ENCODE assay signal across 17 mouse cellular contexts in the genomic region with DNA sequence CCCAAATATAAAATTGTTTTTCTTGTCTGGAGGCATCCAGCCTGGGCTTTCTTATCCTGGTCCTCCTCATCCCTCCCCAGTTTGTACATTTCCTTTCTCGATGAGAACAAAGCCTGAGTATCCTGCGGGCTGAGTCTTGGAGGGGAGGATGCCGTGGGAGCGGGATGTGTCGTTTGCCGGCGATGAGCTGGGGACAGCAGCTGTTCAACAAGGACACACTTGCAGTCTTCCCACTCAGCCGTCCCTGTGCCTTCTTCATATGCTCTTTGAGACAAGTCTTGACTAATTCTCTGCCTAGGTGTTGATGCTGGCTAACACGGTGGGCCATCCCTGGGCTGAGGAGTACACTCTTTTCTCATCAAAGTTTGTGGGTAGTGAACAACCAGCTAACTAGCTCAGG. TPM values are rescaled to one million over a fixed set of nuclear protein-coding genes. Genes with fewer than 3 reads are reported as not detected.
DNase-seq lines count a peak whose midpoint lies in the region; ATAC-seq lines count a peak whose summit lies in the region.
"Had no signal": no experiment of that assay in that cellular context is flagged by ENCODE, and none has a peak within 500 bp of the region (broad histone marks: within the 10 kb centered on the region; RNA-seq: fewer than 3 reads in every experiment).

No protein-coding gene starts in this region.

- H3K4me3 ChIP-seq in kidney, embryonic 15.5 days (replicated peaks) = no peak overlapping the region
- no peak overlapping the region for H3K4me3 ChIP-seq in midbrain, embryonic 10.5 days
- H3K4me3 ChIP-seq in midbrain, embryonic 15.5 days = no peak overlapping the region
- no peak overlapping the region for H3K4me3 ChIP-seq in liver, embryonic 15.5 days (replicated peaks)
- H3K4me3 ChIP-seq: embryonic facial prominence, embryonic 13.5 days; gastrocnemius, adult 2 months had no signal

- ATAC-seq in kidney, embryonic 15.5 days (replicated peaks; ENCODE audit: low FRiP score) = 0 out of 2 replicates have a peak, but pooled peaks have one; percentile 36
- ATAC-seq in midbrain, embryonic 15.5 days (replicated peaks) = no peak
- ATAC-seq in liver, embryonic 15.5 days (ENCODE audit: insufficient read depth) = no peak
- ATAC-seq: intestine, postnatal 0 days had no signal

- no peak for DNase-seq in kidney, postnatal 36 days
- DNase-seq in midbrain, embryonic 10.5 days (ENCODE audit: low spot score) = peak; percentile 11
- DNase-seq in left cerebral cortex, postnatal 14 days (ENCODE audit: low spot score in 2 of 2) = peak; percentile 35 to 46
- no peak for DNase-seq in thymus, postnatal 25 days
- DNase-seq: adrenal gland, adult 8-10 months; cerebellum, adult 2 months; gastrocnemius, adult 2 months; heart, adult 18-20 months; lung, postnatal 14 days; thymus, postnatal 14 days had no signal

- no peaks in the 10 kb centered on the region for H3K9me3 ChIP-seq in kidney, embryonic 15.5 days (replicated peaks)
- H3K9me3 ChIP-seq in midbrain, embryonic 10.5 days (replicated peaks) = no peaks in the 10 kb centered on the region
- H3K9me3 ChIP-seq in midbrain, embryonic 15.5 days = no peaks in the 10 kb centered on the region
- H3K9me3 ChIP-seq in liver, embryonic 15.5 days (replicated peaks) = no peaks in the 10 kb centered on the region
- H3K9me3 ChIP-seq: embryonic facial prominence, embryonic 13.5 days had no signal

- H3K27ac ChIP-seq in kidney, embryonic 15.5 days = no peak overlapping the region
- H3K27ac ChIP-seq in midbrain, embryonic 10.5 days (replicated peaks) = no peak overlapping the region
- no peak overlapping the region for H3K27ac ChIP-seq in midbrain, embryonic 15.5 days
- peak overlapping the region; percentile 54; the same call in 1 of the 2 replicates for H3K27ac ChIP-seq in liver, embryonic 15.5 days (replicated peaks)
- H3K27ac ChIP-seq: embryonic facial prominence, embryonic 13.5 days; gastrocnemius, adult 2 months; hindbrain, embryonic 14.5 days had no signal

- H3K9ac ChIP-seq in kidney, embryonic 15.5 days = no peak overlapping the region
- H3K9ac ChIP-seq in midbrain, embryonic 15.5 days = no peak overlapping the region
- no peak overlapping the region for H3K9ac ChIP-seq in liver, embryonic 15.5 days
- H3K9ac ChIP-seq: embryonic facial prominence, embryonic 13.5 days; hindbrain, embryonic 14.5 days had no signal

- intact Hi-C loops in left cerebral cortex, postnatal 14 days (cut with DNase I) = no loop called here

- H3K36me3 ChIP-seq in kidney, embryonic 15.5 days = no peaks in the 10 kb centered on the region
- H3K36me3 ChIP-seq in midbrain, embryonic 10.5 days = no peaks in the 10 kb centered on the region
- no peaks in the 10 kb centered on the region for H3K36me3 ChIP-seq in midbrain, embryonic 15.5 days (replicated peaks)
- no peaks in the 10 kb centered on the region for H3K36me3 ChIP-seq in liver, embryonic 15.5 days (replicated peaks)
- H3K36me3 ChIP-seq: embryonic facial prominence, embryonic 13.5 days had no signal

- peaks cover 18% of the 10 kb centered on the region for H3K4me1 ChIP-seq in kidney, embryonic 15.5 days
- H3K4me1 ChIP-seq in midbrain, embryonic 10.5 days = no peaks in the 10 kb centered on the region
- no peaks in the 10 kb centered on the region for H3K4me1 ChIP-seq in midbrain, embryonic 15.5 days
- peaks cover 48% of the 10 kb centered on the region for H3K4me1 ChIP-seq in liver, embryonic 15.5 days (replicated peaks)
- H3K4me1 ChIP-seq: embryonic facial prominence, embryonic 13.5 days had no signal

- WGBS in kidney, embryonic 15.5 days = 46% methylated on average over 9 of the region's 9 CpGs
- WGBS in midbrain, embryonic 10.5 days = 71% methylated on average over 9 of the region's 9 CpGs
- WGBS in midbrain, embryonic 15.5 days = 69% methylated on average over 9 of the region's 9 CpGs
- WGBS in liver, embryonic 15.5 days (ENCODE audit: insufficient replicate concordance) = 75% methylated on average over 9 of the region's 9 CpGs

- no peak overlapping the region for H3K4me2 ChIP-seq in kidney, embryonic 15.5 days
- no peak overlapping the region for H3K4me2 ChIP-seq in midbrain, embryonic 15.5 days
- no peak overlapping the region for H3K4me2 ChIP-seq in liver, embryonic 15.5 days
- H3K4me2 ChIP-seq: embryonic facial prominence, embryonic 13.5 days; hindbrain, embryonic 14.5 days; midbrain, embryonic 11.5 days had no signal

- no peaks in the 10 kb centered on the region for H3K27me3 ChIP-seq in kidney, embryonic 15.5 days
- no peaks in the 10 kb centered on the region for H3K27me3 ChIP-seq in midbrain, embryonic 10.5 days (ENCODE audit: low read depth, poor library complexity, severe bottlenecking)
- H3K27me3 ChIP-seq in midbrain, embryonic 15.5 days (replicated peaks) = no peaks in the 10 kb centered on the region
- no peaks in the 10 kb centered on the region for H3K27me3 ChIP-seq in liver, embryonic 15.5 days
- H3K27me3 ChIP-seq: embryonic facial prominence, embryonic 13.5 days had no signal

RNA-seq across cellular contexts. Expression of gene Lpin2, which starts 13.5 kb away (rescaled TPM):
- 70.7 and 75.3 TPM in 2 replicates for polyA plus RNA-seq in kidney, embryonic 15.5 days (2015; fragmentation: Nextera tagmentation; extraction: Ambion mirVana)
- 34.5 and 37.3 TPM in 2 replicates for polyA plus RNA-seq in midbrain, embryonic 10.5 days (2016; fragmentation: Nextera tagmentation; extraction: Ambion mirVana)
- 44.2 and 47.6 TPM in 2 replicates for polyA plus RNA-seq in midbrain, embryonic 15.5 days (2015; fragmentation: Nextera tagmentation; extraction: Ambion mirVana)
- 10 to 100 TPM; 79.9 to 84.3 TPM for total RNA-seq in left cerebral cortex, postnatal 14 days (2021)
- 42.3 and 46.7 TPM in 2 replicates for polyA plus RNA-seq in liver, embryonic 15.5 days (2015; fragmentation: Nextera tagmentation; extraction: Ambion mirVana)

Comparison
In these comparisons a context has a peak if more than half of its experiments do, and no peak if none do; other contexts are left out.
1. DNase-seq: peak in midbrain, embryonic 10.5 days (single experiment) and left cerebral cortex, postnatal 14 days (2 of 2); none in kidney, postnatal 36 days (0 of 2) and thymus, postnatal 25 days (single experiment).